Mouse (Mus musculus): ENCODE measurements around the gene Lima1.

The Lima1 gene

GRCm38 (mm10) chr15:99866450-99867221 lies 8.6 kb downstream of the Lima1 start:
- no peak for DNase-seq

DNA sequence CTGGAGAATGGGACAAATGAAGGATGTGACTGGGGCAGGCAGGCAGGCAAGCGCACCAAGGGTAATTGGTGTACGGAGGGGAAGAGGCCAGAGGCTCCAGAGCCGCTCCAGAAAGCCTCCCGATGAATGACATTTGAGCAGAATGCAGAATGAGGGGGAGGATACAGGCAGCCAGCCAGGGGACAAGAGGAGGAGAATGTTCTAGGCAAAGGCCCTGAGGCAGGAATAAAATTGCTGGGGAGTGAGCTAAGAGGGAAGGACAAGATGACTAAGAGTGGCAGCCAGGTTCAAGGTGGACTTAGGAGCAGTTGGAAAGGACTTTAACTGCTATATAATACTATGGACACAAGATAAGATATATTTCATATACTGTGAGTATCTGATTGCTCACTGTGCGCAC lies 9.3 kb downstream of the Lima1 start:
- DNase-seq: peak; percentile 12

DNA sequence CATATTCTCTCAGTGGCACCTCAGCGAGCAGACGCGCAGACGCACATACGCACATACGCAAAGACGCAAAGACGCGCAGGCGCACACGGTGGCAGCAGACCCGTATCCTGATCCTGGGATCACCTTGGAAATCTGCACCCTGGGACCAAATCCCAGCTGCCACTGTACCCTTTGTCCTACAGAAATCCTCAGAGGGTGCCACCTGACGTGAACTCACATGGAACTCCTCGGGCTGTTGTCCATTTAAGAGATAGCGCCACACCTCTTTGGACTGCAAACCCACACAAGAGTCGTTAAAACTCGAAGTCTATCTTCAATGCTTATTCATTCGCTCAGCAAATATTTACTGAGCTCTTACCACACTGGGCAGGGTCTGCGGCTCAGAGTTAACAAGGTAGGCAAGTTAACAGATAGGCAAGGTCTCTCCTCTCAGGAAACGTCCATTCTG lies 9.7 kb downstream of the Lima1 start:
- no peak for DNase-seq

GRCm38 (mm10) chr15:99865046-99865445 lies 10.2 kb downstream of the Lima1 start:
- no peak for DNase-seq

DNA sequence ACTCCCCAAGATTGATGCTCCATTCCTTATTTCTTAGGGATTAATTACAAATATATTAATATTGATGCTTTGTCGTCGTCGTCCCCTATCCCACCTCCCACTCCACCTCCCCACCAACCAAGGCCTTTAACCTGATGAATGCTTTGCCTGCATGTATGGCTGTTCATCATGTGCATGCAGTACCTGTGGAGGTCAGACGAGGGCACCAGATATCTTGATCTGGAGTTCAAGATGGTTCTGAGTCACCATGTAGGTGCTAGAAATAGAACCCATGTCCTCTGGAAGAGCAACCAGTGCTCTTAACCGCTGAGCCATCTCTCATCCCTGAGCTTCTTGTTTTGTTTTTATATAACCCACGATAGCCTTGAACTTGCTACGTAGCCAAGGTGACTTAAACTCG lies 11.5 kb downstream of the Lima1 start:
- no peak for DNase-seq

DNA sequence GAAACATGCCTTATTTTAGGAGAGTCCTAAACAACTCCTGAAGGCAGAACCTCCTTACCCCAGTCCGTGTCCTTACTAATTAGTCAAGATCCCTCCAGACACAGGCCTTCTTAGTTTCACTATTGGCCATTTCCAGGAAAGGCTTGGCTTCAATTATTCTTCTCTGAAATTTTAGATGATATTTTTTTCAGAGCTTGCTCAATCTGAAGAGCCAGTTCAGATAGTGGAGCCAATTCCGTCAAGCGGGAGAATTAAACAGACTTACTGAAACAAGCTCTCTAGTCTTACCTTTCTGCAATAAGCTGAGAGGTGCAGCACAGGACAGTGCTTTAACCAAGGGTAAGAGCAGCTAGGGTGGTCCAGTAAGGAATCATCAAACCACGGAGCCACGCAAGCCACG lies 11.9 kb downstream of the Lima1 start:
- DNase-seq: no peak

DNA sequence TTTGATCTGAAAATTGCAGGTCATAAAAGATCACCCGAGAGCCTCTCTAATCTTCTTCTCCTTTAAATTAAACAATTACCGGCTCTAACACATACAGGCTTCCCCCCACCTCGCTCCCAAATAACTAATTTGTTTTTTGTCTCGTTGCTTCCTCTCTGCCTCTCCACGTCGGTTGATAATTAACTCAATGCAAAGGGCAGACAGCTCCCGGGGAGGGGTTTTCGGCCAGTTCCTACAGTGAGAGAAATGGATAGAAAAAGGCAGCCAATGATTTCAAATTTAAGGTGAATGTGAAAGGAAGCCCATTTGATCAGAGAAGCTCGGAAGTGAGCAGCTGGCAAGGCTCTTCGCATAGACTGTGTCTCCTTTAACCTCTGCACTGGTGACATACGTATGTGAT lies 12.8 kb downstream of the Lima1 start:
- DNase-seq: no peak

DNA sequence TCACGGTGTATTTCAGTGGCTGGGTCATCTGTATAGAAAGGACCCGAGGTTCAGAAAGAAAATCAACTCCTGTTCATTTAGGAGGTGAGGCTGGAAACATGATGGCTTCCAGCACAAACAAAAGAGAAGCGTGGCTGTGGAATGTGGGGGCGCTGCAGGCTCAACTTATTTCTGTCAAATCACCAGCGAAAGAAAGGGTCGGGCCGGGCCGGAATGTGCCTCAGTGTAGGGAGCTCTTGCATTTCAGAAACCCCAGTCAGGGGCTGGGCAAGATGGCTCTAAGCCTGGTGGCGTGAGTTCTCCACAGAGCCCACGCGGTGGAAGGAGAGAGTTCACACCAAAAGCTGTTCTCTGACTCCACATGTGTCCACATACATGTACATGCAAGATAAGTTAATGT lies 13.3 kb downstream of the Lima1 start:
- no peak for DNase-seq

DNA sequence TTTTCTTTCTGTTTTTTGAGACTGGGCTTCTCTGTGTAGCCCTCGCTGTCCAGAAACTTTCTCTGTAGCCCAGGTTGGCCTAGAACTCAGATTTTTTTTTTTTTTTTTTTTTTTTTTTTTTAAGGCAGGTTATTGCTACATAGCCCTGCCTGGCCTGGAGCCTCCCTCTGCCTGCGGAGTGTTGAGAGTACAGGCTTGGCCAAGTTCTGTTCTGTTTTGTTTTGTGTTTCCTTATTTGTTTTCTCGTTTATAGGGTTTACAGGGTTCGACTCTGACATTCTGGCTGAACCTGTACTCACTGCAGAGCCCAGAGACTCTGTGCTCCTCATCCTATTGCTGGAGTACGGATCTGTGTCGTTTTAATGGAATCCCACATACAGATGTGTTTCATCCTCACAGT lies 13.7 kb downstream of the Lima1 start:
- DNase-seq: no peak

- no peak for DNase-seq
These were observed 15.4 kb downstream of the Lima1 start for GRCm38 (mm10) chr15:99859644-99860392.

GRCm38 (mm10) chr15:99857479-99857878 lies 17.8 kb downstream of the Lima1 start:
- DNase-seq: no peak

DNA sequence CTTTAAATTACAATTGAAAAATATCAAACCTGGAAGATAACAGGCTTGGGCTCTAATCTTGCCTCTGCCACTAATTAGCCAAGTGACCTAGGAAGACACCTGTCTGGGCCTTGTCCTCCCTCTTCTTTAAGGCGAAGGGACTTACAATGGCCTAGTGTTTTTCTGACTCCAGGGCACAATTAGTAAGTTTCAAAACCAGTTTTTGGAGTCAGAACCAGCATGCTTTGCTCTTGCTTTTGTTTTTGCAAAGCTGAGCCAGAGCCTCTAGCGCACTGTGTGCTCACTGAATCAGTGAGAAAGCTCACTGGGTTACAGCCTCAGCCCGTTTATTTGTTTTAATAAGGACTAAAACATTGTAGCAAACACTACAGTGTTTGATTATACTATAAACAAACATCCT lies 20.1 kb downstream of the Lima1 start:
- DNase-seq: no peak

DNA sequence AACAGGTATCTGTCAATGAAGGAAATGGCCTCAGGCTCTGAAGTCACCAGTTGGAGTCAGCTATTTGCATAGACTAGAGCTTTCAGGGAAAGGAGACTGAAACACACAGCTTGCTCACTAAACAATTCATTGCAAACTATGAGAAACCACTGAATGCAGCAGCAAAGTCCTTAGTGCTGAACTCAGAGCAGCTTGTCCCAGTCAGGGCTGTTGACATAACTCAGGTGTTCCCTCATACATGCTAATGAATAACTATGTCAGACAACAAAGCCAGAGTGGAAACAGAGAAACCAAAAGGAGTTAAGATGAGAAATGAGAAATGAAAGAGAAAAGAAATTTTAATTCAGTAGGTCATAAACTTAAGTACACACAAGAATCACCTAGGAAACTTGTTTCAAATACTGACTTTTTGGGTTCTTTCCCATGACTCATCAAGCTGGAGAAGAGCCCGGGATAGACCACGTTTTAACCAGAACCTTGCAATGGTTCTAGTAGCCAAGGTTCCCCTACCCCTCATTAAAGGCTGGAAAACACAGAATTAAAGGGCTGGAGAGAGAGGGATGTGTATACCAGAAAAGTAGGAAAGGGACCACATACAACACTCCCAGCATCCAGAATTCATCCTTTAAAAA lies 22.5 kb downstream of the Lima1 start:
- DNase-seq: no peak

- no peak for DNase-seq
These were observed 25.0 kb downstream of the Lima1 start for GRCm38 (mm10) chr15:99850265-99850664.

DNA sequence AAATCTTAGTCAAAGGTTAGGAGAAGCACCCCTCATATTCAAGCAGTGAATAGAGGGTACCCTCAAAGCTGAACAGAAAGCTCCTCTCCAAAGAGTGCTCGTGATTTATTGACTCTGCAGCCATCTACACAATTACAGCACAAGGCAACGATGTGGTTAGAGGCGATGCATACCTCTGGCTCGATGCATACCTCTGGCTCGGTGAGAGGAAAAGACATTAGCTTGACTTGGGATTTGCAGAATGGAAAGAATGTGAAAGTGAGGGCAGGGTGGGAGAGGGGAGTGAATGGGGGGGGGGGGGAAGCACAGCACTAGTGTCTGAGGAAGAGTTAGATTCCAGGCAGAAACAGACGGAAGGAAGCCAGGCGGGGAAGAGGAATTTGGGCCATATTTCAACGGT lies 27.3 kb downstream of the Lima1 start:
- DNase-seq: no peak

DNA sequence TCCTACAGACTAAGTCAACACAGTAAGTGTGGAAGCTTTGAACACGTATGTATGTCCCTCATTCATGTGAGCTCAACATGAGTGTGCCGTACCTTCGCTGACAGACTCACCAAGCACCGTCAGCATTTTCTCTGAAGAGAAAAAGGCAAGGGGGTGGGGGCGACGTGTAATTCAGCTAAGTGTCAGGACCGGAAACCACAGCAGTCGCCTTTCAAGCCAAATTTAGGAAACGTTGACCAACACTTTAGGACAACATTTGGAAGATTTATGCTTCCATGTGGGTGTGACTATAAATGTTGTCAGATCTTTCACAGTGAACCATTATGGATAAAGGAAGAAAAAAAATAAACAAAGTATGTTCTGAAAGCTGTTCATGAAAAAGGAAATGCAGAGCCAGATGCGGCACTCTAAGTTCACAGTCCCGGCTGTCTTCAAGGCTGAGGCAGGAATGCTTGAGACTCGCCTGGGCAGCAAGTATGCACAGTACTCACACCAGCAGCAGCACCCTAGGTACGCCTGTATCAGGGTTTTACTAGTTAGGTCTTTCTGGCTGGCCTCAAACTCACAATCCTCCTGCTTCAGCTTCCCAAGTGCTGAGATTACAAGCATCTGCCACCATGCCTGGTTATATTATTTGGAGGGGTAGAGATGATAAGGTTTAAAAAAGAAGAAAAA lies 27.9 kb downstream of the Lima1 start:
- no peak for DNase-seq

GRCm38 (mm10) chr15:99846633-99847032 lies 28.6 kb downstream of the Lima1 start:
- DNase-seq: no peak

- no peak for DNase-seq
These were observed 31.4 kb downstream of the Lima1 start for GRCm38 (mm10) chr15:99843856-99844255.

GRCm38 (mm10) chr15:99839910-99840309 lies 35.3 kb downstream of the Lima1 start:
- peak; percentile 20 for DNase-seq

- DNase-seq: peak; percentile 15
These were observed 36.0 kb downstream of the Lima1 start for GRCm38 (mm10) chr15:99839165-99839840.

- peak; percentile 59 for DNase-seq
These were observed 37.7 kb downstream of the Lima1 start for GRCm38 (mm10) chr15:99837561-99837960.

DNA sequence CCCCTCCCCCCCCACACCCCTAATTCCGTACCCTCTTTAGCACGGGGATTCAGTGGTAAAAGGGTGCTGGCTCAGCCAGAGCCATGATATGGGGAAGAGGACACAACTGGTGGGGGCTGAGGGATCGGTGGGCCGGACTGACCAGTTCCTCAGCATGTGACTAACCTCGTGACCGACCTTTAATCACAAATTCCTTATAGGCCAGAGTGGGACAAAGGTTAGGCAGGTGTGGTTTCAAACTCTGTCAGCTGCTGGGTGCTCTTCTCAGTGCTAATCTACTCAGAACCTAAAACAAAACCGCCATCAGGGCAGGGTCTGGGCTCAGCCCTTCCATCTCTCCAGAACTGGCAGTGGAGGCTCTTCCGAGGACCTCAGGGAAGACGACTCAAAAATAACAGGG lies 40.1 kb downstream of the Lima1 start:
- DNase-seq: no peak

- DNase-seq: no peak
These were observed 40.6 kb downstream of the Lima1 start for GRCm38 (mm10) chr15:99834681-99835080.

Measured in cerebellum, adult 11-12 months (tissue).